Mouse (Mus musculus): Measurements from ENCODE around the gene Vsx2. TPM values are rescaled to one million over a fixed set of nuclear protein-coding genes. Genes with fewer than 3 reads are reported as not detected.

Gene Vsx2
- not detected in 2 replicates for polyA plus RNA-seq (2012; ENCODE audit: low replicate concordance)

DNA sequence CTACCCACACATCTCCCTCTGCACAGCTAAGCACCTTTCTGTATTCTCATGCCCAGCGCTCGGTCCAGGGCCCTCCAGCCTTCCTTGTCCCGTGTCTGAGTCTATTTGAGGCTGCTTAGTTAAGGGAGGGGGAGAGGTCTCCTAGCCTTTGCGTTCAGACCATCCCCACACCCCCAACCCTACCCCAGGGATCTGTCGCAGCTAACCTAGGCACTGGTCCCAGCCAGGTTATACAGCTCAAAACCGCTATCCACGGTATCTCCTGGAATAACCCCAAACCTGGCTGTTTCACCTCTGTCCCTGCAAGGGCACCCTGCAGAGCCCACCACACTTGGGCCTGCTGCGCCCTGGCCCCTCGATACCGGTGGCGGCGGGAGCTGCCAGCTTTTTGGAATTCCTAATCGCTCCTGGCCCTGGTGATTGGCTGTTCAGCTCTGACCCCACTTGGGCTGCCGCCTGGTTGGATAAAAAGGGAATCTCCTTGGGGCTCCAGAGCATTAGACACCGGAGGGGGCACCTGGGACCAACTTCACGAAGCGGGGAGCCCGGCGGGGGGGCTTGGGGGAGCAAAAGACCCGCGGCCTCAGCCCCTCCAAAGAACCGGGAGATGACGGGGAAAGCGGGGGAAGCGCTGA, at the start of gene Vsx2:
Vsx2 (plus strand) TSS at position 427 of the 635 bp plus-strand sequence.

DNA sequence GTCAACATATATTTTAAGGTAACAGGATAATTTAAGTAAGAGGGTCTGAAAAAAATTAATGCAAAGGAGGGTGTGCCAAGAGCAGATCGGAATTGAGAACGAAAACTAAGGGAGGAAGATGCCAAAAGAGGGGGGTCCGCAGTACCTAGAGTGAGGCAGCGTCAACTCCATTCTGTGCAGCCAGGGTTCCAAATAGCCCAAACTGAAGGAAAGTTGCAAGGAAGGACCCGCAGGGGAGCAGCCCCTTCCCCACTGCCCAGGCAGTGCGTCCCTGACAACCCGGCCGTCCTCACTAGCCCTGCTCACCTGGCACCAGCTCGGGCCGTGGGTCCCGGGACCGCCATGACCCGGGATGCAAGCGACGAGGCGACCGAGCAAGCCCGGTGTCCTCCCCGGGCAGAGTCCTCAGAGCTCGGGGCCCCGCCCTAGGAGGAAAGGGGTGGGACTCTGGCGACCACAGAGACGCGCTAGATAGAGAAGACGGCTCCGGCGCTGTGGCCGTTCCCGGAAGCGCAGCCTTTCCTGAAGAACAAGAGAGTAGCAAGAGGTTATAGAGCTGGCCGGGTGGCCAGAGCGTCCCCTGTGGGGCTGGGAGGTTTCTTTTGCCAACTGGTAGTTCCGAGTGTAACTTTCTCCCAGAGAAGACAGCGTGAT, 47.5 kb downstream of the Vsx2 start, which contains the start of gene Abcd4:
Abcd4 (minus strand) TSS at position 437 of the 654 bp plus-strand sequence.

DNA sequence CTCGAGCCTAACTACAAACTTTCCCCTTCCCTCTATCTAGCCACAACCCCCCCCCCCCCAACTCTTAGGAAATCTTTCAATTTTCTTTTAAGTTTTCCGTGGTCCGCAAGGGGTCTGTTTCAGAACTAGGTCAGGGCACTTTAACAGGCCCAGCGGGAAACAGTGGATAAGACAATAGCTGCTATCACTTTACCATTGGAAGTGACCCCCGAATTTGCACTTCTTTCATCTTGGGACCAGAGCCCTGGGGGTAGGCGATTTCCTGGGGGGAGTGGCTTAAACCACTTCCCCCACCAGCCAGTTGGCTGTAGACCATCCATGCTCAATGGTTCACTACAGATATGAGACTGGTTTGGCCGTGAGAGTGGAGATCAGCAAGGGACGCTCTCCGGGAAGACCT, 71.1 kb downstream of the Vsx2 start, which contains the start of gene Vrtn:
Vrtn (plus strand) TSS at position 366 of the 400 bp plus-strand sequence.

Other genes starting within 250 kb of the Vsx2 start
- 4.8 and 9.2 TPM in 2 replicates for gene Coq6, start 208.1 kb upstream of the Vsx2 start, polyA plus RNA-seq (2012; ENCODE audit: low replicate concordance)
- 0.49 TPM in 1 of 2 replicates, not detected in the other for gene Fam161b, start 207.9 kb upstream of the Vsx2 start, polyA plus RNA-seq (2012; ENCODE audit: low replicate concordance)
- 1.9 and 3.7 TPM in 2 replicates for gene Entpd5, start 160.7 kb upstream of the Vsx2 start, polyA plus RNA-seq (2012; ENCODE audit: low replicate concordance)
- gene Bbof1, start 160.7 kb upstream of the Vsx2 start, polyA plus RNA-seq (2012; ENCODE audit: low replicate concordance): 0.41 and 0.51 TPM in 2 replicates
- gene Rnf113a2, start 152.6 kb upstream of the Vsx2 start, polyA plus RNA-seq (2012; ENCODE audit: low replicate concordance): 9.1 and 17.8 TPM in 2 replicates
- gene Aldh6a1, start 118.8 kb upstream of the Vsx2 start, polyA plus RNA-seq (2012; ENCODE audit: low replicate concordance): 0.42 and 4.0 TPM in 2 replicates
- gene Lin52, start 118.3 kb upstream of the Vsx2 start, polyA plus RNA-seq (2012; ENCODE audit: low replicate concordance): 0.36 and 1.0 TPM in 2 replicates
- 3.3 and 3.4 TPM in 2 replicates for gene Abcd4, start 47.7 kb downstream of the Vsx2 start, polyA plus RNA-seq (2012; ENCODE audit: low replicate concordance)
- not detected in 2 replicates for gene Vrtn, start 71.3 kb downstream of the Vsx2 start, polyA plus RNA-seq (2012; ENCODE audit: low replicate concordance)
- 0.14 and 2.6 TPM in 2 replicates for gene Syndig1l, start 129.1 kb downstream of the Vsx2 start, polyA plus RNA-seq (2012; ENCODE audit: low replicate concordance)
- 5.7 and 183 TPM in 2 replicates for gene Npc2, start 203.4 kb downstream of the Vsx2 start, polyA plus RNA-seq (2012; ENCODE audit: low replicate concordance)
- 33.6 and 73.2 TPM in 2 replicates for gene Isca2, start 203.5 kb downstream of the Vsx2 start, polyA plus RNA-seq (2012; ENCODE audit: low replicate concordance)

All from leukemia stem cell, adult 10-12 weeks (primary cell).